Mouse (Mus musculus) intestine, postnatal 0 days (tissue): ENCODE measurements around the gene Olfm4. TPM values are rescaled to one million over a fixed set of nuclear protein-coding genes. Genes with fewer than 3 reads are reported as not detected.

Experiments
- ATAC-seq: fragments of 200-750 bp; cut with Nextera tagmentation; 2 replicates; pipeline ENCODE4 v1.8.0; 2017; ENCODE audit warnings: mild to moderate bottlenecking, moderate TSS enrichment, moderate library complexity
- H3K27ac ChIP-seq: fragments of 300-500 bp; sonication (generic); 2 replicates; pipeline ENCODE4 v1.5.1; 2014; ENCODE audit warnings: mild to moderate bottlenecking, low read depth, low read length, moderate library complexity
- H3K27me3 ChIP-seq: fragments of 300-500 bp; sonication (generic); replicated peaks from 2 replicates; pipeline ENCODE4 v1.6.1; 2014; ENCODE audit warnings: low read length, mixed read lengths; ENCODE audit not compliant: control insufficient read depth, insufficient read depth
- H3K36me3 ChIP-seq: fragments of 300-500 bp; sonication (generic); 2 replicates; pipeline ENCODE4 v1.6.1; 2014; ENCODE audit warnings: mild to moderate bottlenecking, moderate library complexity; ENCODE audit not compliant: control insufficient read depth, insufficient read depth
- H3K4me1 ChIP-seq: fragments of 300-500 bp; sonication (generic); replicated peaks from 2 replicates; pipeline ENCODE4 v1.6.1; 2014; ENCODE audit warnings: antibody characterized with exemption, low read length, mixed read lengths; ENCODE audit not compliant: control insufficient read depth, insufficient read depth
- H3K4me2 ChIP-seq: fragments of 300-500 bp; sonication (generic); replicated peaks from 2 replicates; pipeline ENCODE4 v1.6.1; 2014; ENCODE audit warnings: low read depth, mild to moderate bottlenecking, moderate library complexity
- H3K4me3 ChIP-seq: fragments of 300-500 bp; sonication (generic); 2 replicates; pipeline ENCODE4 v1.5.1; 2014; ENCODE audit warnings: low read depth, low read length
- H3K9ac ChIP-seq: fragments of 300-500 bp; sonication (generic); 2 replicates; pipeline ENCODE4 v1.6.1; 2014; ENCODE audit warnings: mild to moderate bottlenecking, low read depth, low read length
- H3K9me3 ChIP-seq: fragments of 300-500 bp; sonication (generic); 2 replicates; pipeline ENCODE4 v1.6.1; 2016; ENCODE audit warnings: mixed run types; ENCODE audit not compliant: control insufficient read depth
- CTCF ChIP-seq: sonication (generic); IDR thresholded peaks from 2 replicates; pipeline ENCODE4 v1.5.1; 2016; ENCODE audit warnings: low read depth, mild to moderate bottlenecking, control low read depth, antibody characterized with exemption, moderate library complexity
- WGBS: fragments of 180-500 bp; shearing (Covaris S2); extraction: QIAGEN DNeasy Blood & Tissue Kit; methylation state at CpG from one replicate; pipeline ENCODE4 v1.1.7; 2014; 5-methylcytosine and 5-hydroxymethylcytosine counted together
- polyA plus RNA-seq: library from polyadenylated mRNA; unstranded; fragments of >200 nt; fragmentation: Nextera tagmentation; extraction: Ambion mirVana; gene quantifications from 2 replicates; pipeline ENCODE4 v1.2.1, GENCODE M21; 2015

Olfm4 gene
- polyA plus RNA-seq, result 38.3 and 44.0 TPM in 2 replicates

DNA sequence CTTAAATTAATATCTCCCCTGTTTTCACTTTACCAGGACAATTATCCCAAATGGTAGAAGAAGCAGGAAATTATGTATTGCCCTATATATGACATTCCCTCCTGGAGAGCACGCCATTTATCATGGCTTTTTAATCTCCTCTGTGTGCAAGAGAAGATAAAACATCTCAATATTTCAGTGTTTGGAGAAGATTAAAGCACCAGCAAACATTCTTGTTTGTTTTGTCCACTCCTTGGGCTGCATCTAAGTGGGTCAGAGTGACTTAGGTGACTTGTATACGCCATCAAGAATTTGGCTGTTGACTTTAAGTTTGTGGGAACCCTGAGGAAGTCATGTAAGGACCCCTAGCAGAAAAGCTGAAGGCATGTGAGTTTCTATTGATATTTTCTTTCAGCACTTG is at the start of gene Olfm4:
TSS of gene Olfm4 (plus strand) at position 301 of the 400 bp plus-strand sequence.
- no peak for ATAC-seq
- no peaks in the 10 kb centered on the region for H3K36me3 ChIP-seq
- TF ChIP-seq CTCF, result no peak
- no peak within 1 kb of the TSS for H3K9ac ChIP-seq
- no peak within 1 kb of the TSS for H3K4me2 ChIP-seq
- no peaks in the 10 kb centered on the region for H3K9me3 ChIP-seq
- 62% methylated on average over 2 of the region's 2 CpGs for WGBS
- H3K27ac ChIP-seq, result no peak within 1 kb of the TSS
- H3K27me3 ChIP-seq, result no peaks in the 10 kb centered on the region
- H3K4me3 ChIP-seq, result no peak within 1 kb of the TSS
- peaks cover 3% of the 10 kb centered on the region; the same call in 1 of the 2 replicates for H3K4me1 ChIP-seq

DNA sequence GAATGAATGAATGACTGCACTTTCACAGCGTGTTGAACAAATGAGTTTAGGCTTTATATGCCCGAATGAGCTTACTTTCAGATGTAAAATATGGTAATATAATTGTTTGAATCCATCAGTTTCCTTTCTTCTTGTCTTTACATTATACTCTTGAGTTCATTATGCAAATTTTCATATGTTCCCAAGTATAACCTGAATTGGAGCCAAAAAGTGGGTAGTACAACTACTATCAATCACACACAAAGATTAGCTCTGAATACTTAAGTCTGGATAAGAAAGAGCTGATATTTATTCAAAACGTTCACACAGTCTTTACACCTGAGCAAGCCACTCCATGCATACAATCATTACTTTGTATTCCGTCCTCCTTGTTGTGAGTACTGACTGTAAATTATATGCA is 49.5 kb upstream of the Olfm4 start:
- Histone ChIP-seq H3K9me3 (no peaks in the 10 kb centered on the region), H3K4me1 (no peaks in the 10 kb centered on the region), H3K4me2 (no peak overlapping the region), H3K27me3 (no peaks in the 10 kb centered on the region), H3K4me3 (no peak overlapping the region), H3K36me3 (no peaks in the 10 kb centered on the region), H3K27ac (no peak overlapping the region), H3K9ac (no peak overlapping the region)
- 68% methylated on average over 4 of the region's 4 CpGs for WGBS
- ATAC-seq, result no peak
- no peak for TF ChIP-seq CTCF

DNA sequence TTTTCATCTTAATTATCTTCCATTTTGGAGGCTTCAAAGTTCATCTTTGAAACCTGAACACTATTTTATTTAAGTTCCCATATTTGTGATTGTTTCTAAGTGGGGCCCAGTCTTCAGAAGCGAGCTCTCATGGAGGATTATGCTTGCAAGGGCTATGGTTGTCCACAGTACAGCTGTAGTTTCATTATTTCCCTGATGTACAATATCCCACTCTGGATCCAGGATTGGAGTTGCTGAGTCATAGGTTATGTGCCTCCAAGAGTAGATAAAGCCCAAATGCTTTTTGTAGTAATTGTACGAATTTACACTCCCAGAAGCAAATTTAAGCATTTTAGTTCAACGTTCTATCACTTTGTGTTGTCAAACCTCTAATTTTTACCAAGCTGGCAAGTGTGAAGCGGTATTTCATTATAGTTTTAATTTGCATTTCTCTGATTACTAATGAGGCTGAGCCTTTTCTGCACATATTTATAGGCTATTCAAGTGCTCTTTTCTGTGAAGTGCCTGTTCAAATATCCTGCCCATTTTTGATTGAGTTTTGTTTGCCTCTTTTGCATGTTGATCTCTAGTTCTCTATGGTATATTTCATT is 46.9 kb upstream of the Olfm4 start:
- H3K9me3 ChIP-seq, result no peaks in the 10 kb centered on the region
- ATAC-seq, result no peak
- H3K4me1 ChIP-seq, result no peaks in the 10 kb centered on the region
- H3K4me2 ChIP-seq, result no peak overlapping the region
- no peak overlapping the region for H3K27ac ChIP-seq
- 89% methylated on average over 4 of the region's 4 CpGs for WGBS
- no peaks in the 10 kb centered on the region for H3K36me3 ChIP-seq
- no peak overlapping the region for H3K4me3 ChIP-seq
- no peak for TF ChIP-seq CTCF
- no peak overlapping the region for H3K9ac ChIP-seq
- H3K27me3 ChIP-seq, result no peaks in the 10 kb centered on the region

GRCm38 (mm10) chr14:79945876-79946275 is 38.0 kb upstream of the Olfm4 start:
- Histone ChIP-seq H3K4me3 (no peak overlapping the region), H3K27ac (no peak overlapping the region), H3K4me1 (no peaks in the 10 kb centered on the region), H3K36me3 (no peaks in the 10 kb centered on the region), H3K9me3 (no peaks in the 10 kb centered on the region), H3K9ac (no peak overlapping the region), H3K27me3 (no peaks in the 10 kb centered on the region), H3K4me2 (no peak overlapping the region)
- TF ChIP-seq CTCF, result no peak
- 66% methylated on average over 2 of the region's 2 CpGs for WGBS
- no peak for ATAC-seq

DNA sequence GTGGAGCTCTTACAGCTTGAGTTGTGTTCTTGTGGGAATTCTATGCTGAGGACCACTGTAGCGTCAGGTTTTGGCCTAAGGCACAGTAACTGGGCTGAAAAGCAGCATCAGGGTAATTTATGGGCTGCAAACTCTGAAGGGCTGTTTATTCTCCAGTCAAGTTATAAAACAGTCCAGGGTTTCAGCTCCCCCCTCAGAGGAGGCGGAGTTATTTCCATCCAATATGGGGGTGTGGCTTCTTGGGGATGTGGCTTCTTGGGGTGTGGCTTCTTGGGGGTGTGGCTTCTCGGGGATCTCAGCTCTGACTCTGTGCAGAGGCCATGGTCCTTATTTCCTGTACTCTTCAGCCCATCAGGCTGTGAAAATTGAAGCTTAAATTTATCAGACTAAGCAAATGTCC is 28.2 kb upstream of the Olfm4 start:
- Histone ChIP-seq H3K27me3 (no peaks in the 10 kb centered on the region), H3K9ac (no peak overlapping the region), H3K9me3 (no peaks in the 10 kb centered on the region), H3K36me3 (no peaks in the 10 kb centered on the region), H3K4me1 (no peaks in the 10 kb centered on the region), H3K4me2 (no peak overlapping the region), H3K27ac (no peak overlapping the region), H3K4me3 (no peak overlapping the region)
- TF ChIP-seq CTCF, result no peak
- WGBS, result 56% methylated on average over 3 of the region's 3 CpGs
- no peak for ATAC-seq

GRCm38 (mm10) chr14:79957789-79958487 is 25.9 kb upstream of the Olfm4 start:
- no peak overlapping the region for H3K9ac ChIP-seq
- no peak overlapping the region for H3K4me2 ChIP-seq
- ATAC-seq, result no peak
- no peak for TF ChIP-seq CTCF
- H3K4me3 ChIP-seq, result no peak overlapping the region
- no peaks in the 10 kb centered on the region for H3K4me1 ChIP-seq
- H3K9me3 ChIP-seq, result no peaks in the 10 kb centered on the region
- 70% methylated on average over 15 of the region's 15 CpGs for WGBS
- H3K27ac ChIP-seq, result no peak overlapping the region
- no peaks in the 10 kb centered on the region for H3K27me3 ChIP-seq
- H3K36me3 ChIP-seq, result no peaks in the 10 kb centered on the region
